Mouse (Mus musculus) olfactory bulb, adult 2 months (tissue): ENCODE data around the gene Akr1c21. TPM values are rescaled to one million over a fixed set of nuclear protein-coding genes. Genes with fewer than 3 reads are reported as not detected.
"Not testable (repeated sequence)": the region's sequence is repeated elsewhere in the genome, so short reads cannot be mapped to it uniquely, and the experiment has no call there.

Source experiments
- H3K27ac ChIP-seq: fragments of 200-500 bp; 2 replicates; pipeline ENCODE4 v1.5.1; 2012; ENCODE audit warnings: low read depth, low read length; ENCODE audit not compliant: insufficient read depth
- H3K4me1 ChIP-seq: fragments of 200-500 bp; 2 replicates; pipeline ENCODE4 v1.6.1; 2012; ENCODE audit warnings: low read length; ENCODE audit not compliant: control insufficient read depth, insufficient read depth
- H3K4me3 ChIP-seq: fragments of 200-500 bp; 2 replicates; pipeline ENCODE4 v1.5.1; 2012; ENCODE audit warnings: mild to moderate bottlenecking, low read depth, low read length, moderate library complexity; ENCODE audit not compliant: insufficient read depth
- CTCF ChIP-seq: fragments of 200-500 bp; IDR thresholded peaks from 2 replicates; pipeline ENCODE4 v1.5.1; 2012; ENCODE audit warnings: low read depth, mild to moderate bottlenecking, low read length, moderate library complexity; ENCODE audit not compliant: insufficient read depth
- POLR2A ChIP-seq: fragments of 200-500 bp; IDR thresholded peaks from 2 replicates; pipeline ENCODE4 v1.6.1; 2012; ENCODE audit warnings: mild to moderate bottlenecking, low read depth, low read length, moderate library complexity; ENCODE audit not compliant: insufficient read depth
- WGBS: fragments of 180-500 bp; shearing (Covaris S2); methylation state at CpG from one replicate; pipeline ENCODE4 v1.1.7; 2018; 5-methylcytosine and 5-hydroxymethylcytosine counted together
- polyA plus RNA-seq: library from polyadenylated mRNA; stranded (reverse); fragments of >200 nt; gene quantifications from 2 replicates; pipeline ENCODE4 v1.2.4, GENCODE M21; 2012; ENCODE audit warnings: low replicate concordance; ENCODE audit not compliant: missing spikeins, insufficient read depth, insufficient read length

Akr1c21 gene
- not detected in 2 replicates for polyA plus RNA-seq

DNA sequence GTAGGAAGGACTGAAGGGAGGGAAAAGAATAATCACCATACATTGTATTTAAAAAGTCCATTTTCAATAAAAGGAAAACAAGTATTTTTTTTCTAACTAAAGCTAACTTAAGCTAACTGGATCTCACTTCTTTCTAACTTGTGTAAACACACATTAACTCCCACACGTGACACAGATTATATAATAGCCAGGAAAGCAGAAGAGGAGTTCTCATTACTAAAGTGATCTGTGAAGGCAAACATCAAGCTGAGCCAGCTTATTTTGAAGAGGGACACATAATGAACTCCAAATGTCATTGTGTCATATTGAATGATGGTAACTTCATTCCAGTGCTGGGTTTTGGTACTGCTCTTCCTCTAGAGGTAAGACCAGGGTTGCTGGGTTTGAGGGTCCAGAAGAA is at the start of gene Akr1c21:
TSS of gene Akr1c21 (plus strand) at position 205 of the 400 bp plus-strand sequence.
- WGBS = 62% methylated on average over 1 of the region's 1 CpGs
- no peak within 1 kb of the TSS for H3K4me3 ChIP-seq
- no peak within 1 kb of the TSS for H3K27ac ChIP-seq
- TF ChIP-seq POLR2A (no peak), CTCF (no peak)
- H3K4me1 ChIP-seq = no peaks in the 10 kb centered on the region

DNA sequence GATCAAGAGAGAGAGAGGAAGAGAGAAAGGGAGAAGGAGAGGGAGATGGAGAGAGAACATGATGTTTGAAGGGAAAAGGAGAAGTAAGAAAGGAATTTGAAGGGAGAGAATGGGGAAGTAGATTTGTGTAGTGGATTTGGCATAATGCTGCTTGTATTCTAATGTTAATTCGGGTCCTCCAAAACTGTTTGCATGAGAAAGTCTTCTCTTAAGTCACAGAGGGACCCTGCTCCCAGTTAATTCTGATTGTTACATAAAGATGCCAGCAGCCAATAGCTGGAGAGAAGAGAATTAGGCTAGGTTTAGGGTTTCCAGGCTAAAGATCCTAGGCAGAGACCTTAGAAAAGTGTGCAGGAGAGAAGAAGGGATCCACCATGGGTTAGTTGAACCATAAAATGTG is 14.7 kb upstream of the Akr1c21 start:
- WGBS = 58% methylated on average over 1 of the region's 1 CpGs
- Histone ChIP-seq H3K27ac (no peak overlapping the region), H3K4me1 (no peaks in the 10 kb centered on the region), H3K4me3 (no peak overlapping the region)
- TF ChIP-seq POLR2A (no peak), CTCF (no peak)

DNA sequence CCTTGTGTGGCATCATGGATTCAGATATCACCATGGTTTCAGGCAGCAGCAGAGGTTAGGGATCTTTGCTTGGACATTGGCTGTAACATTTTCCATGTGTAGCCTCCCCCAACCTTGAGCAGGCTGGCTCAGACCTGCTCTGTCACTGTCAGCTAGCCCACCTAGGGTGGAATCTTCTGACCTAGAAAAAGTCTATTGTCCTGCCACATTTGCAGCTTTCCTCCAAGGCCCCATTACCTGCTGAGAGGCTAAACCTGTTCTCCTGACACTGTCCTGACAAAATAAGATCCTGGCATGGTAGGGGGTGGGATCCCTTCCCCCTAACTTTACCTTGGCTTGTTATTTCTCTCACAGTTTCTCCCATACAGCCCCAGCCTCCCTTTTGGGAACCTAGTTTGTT is 13.4 kb upstream of the Akr1c21 start:
- no peak for TF ChIP-seq CTCF
- TF ChIP-seq POLR2A = no peak
- Histone ChIP-seq H3K27ac (no peak overlapping the region), H3K4me3 (no peak overlapping the region), H3K4me1 (no peaks in the 10 kb centered on the region)

DNA sequence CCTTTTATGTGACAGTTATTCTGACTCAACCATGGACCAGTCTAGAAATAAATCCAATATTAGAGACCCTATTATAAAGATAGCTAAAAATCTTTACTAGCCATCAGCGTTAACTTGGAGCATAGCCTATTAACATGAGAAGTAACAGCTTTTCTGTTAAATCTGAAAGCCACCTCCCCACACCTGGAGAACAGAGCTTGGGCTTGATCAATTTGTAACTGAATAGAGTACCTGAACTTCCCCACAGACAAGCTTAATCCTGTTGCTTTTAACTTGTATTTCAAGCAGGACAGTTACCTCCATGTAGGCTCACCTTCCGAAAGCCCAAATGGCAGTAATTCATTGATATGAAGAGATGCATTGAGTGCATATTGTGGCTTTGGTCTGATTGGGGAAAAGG is 7.9 kb upstream of the Akr1c21 start:
- Histone ChIP-seq H3K27ac (no peak overlapping the region), H3K4me3 (no peak overlapping the region), H3K4me1 (no peaks in the 10 kb centered on the region)
- WGBS = 84% methylated on average over 2 of the region's 2 CpGs
- TF ChIP-seq POLR2A (no peak), CTCF (no peak)

DNA sequence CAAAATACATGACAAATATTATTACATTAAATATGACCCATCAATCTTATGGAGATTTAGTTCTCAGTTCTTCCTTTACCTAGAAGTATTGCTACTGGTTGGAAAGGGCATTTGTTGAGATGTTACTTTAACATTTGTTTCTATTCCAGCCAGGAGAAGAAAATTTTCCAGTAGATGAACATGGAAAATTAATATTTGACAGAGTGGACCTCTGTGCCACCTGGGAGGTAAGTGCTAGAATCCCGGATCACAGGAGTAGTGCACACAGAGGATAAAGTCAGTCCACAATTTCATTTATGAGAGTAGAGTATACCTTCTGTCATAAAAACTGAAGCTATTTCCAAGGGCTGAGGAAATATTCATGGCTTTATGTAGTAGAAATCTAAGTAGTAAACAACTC is 3.0 kb downstream of the Akr1c21 start:
- Histone ChIP-seq H3K27ac (no peak overlapping the region), H3K4me1 (no peaks in the 10 kb centered on the region), H3K4me3 (no peak overlapping the region)
- 97% methylated on average over 1 of the region's 1 CpGs for WGBS
- TF ChIP-seq CTCF = no peak
- no peak for TF ChIP-seq POLR2A

DNA sequence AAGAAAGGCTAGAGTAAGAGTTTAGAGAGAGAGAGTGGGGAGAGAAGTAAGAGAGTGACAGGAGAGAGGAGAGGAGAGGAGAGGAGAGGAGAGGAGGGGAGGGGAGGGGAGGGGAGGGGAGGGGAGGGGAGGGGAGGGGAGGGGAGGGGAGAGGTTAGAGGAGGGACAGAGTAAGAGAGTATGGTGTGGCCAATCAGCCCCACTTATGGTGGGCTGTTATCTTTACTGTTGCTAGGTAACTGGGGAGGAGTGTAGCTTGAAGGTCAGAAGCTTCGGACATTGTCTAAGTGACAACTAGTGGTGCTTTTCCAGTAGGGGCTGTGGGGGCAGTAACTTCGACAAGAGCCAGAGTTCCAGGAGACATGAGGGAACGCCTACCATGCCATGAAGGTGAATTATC is 29.6 kb downstream of the Akr1c21 start:
- H3K27ac ChIP-seq, H3K4me3 ChIP-seq, H3K4me1 ChIP-seq: not testable (repeated sequence)
- 86% methylated on average over 3 of the region's 3 CpGs for WGBS

DNA sequence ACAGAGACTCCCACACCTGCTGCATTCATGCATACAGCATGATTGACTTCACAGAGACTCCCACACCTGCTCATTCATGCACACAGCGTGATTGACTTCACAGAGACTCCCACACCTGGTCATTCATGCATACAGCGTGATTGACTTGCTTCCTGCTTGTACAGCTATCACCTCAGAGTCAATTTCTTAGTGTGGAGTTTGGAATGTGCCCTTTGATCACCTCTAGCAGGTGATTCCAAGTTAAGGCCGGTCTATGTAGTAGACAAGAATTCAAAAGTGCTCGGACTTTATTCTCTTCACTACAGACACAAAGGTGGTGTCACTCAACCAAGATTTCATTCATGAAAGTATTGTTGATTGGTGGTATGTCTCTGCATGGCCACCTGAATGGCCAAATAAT is 32.9 kb downstream of the Akr1c21 start:
- Histone ChIP-seq H3K4me3 (no peak overlapping the region), H3K4me1 (no peaks in the 10 kb centered on the region), H3K27ac (no peak overlapping the region)
- TF ChIP-seq CTCF (no peak), POLR2A (no peak)
- 90% methylated on average over 4 of the region's 4 CpGs for WGBS

DNA sequence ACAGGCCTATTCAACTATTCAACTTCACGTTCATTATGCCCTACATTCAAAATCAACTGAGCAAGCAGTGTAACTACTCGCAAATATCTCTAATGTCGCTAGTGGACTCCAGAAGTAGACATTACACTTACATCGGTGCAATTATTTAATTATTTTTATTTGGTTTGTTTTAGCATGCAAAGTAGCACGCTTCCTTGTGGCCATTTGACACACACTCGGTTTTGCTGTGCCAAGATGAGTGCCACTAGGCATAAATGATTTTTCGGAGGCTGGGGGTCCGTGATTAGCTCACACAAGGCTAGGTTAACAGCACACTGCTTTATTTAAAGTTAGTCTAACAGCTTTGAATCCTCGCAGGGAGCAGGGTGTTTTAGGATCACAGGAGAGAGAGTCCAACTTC is 34.7 kb downstream of the Akr1c21 start:
- TF ChIP-seq CTCF (no peak), POLR2A (no peak)
- Histone ChIP-seq H3K4me3 (peak overlapping the region; percentile 64), H3K27ac (peak overlapping the region; percentile 38; the same call in 1 of the 2 replicates), H3K4me1 (no peaks in the 10 kb centered on the region)
- 4% methylated on average over 9 of the region's 9 CpGs for WGBS

DNA sequence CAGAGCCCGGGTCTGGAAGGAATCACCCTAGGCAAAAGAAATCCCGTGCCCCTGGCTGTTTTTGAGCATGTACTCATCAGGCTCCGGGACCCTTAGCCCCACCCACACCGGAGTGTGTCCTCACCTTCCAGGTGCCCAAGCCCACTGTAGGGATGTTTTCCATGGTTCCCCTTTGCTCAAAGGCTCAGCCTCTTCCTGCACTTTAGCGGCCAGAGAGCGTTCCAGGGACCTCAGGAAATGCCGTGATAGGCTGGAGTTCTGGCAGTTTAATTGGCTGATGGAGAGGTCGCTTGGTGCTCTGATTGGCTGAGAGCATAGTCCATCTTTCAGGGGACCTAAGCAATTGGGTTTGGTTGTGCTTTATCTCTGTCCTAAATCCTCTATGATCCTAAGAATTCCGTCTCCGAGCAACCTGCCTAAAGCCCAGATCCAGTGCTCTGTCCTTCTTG is 35.1 kb downstream of the Akr1c21 start, which contains the start of gene Akr1e1:
TSS of gene Akr1e1 (minus strand) at position 214 of the 449 bp plus-strand sequence.
- WGBS = 2% methylated on average over 10 of the region's 10 CpGs
- Histone ChIP-seq H3K27ac (peak within 1 kb of the TSS; percentile 38; the same call in 1 of the 2 replicates), H3K4me3 (peak within 1 kb of the TSS; percentile 64), H3K4me1 (no peaks in the 10 kb centered on the region)
- no peak for TF ChIP-seq CTCF
- peak; percentile 53; the same call in 1 of the 2 replicates for TF ChIP-seq POLR2A

DNA sequence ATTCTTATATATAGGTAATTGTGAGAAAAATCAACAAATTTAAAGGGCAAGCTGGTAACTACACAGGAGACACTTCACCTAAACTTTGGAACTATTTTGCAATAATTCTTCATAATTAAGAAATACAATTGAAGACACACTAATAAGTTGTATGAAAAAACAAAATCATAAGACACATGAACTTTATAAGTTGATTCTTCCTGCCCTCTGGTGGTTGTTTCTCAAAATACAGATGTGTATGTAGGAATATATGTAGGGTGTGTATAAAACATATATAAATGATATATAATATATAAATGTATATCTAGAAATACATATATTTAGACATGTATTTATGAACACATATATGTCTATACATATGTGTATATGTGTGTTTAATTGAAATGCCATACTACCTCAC is 37.0 kb downstream of the Akr1c21 start:
- no peaks in the 10 kb centered on the region for H3K4me1 ChIP-seq
- H3K4me3 ChIP-seq = no peak overlapping the region
- TF ChIP-seq CTCF = no peak
- no peak for TF ChIP-seq POLR2A
- no peak overlapping the region for H3K27ac ChIP-seq

Other genes with a start within 250 kb of the Akr1c21 start
- not detected in 2 replicates for gene Akr1c6, start 139.8 kb upstream of the Akr1c21 start, polyA plus RNA-seq
- gene Akr1c20, start 50.7 kb upstream of the Akr1c21 start, polyA plus RNA-seq = not detected in 2 replicates
- not detected in 2 replicates for gene Akr1e1, start 35.1 kb downstream of the Akr1c21 start, polyA plus RNA-seq